Mouse (Mus musculus): ENCODE data around the gene Fam240b. TPM values are rescaled to one million over a fixed set of nuclear protein-coding genes. Genes with fewer than 3 reads are reported as not detected.

Fam240b gene
- polyA plus RNA-seq, 1 experiment: not detected

- no peaks in the 10 kb centered on the region for H3K27me3 ChIP-seq (ENCODE audit: control insufficient read depth, insufficient read depth, insufficient read length)
- no peaks in the 10 kb centered on the region for H3K36me3 ChIP-seq (ENCODE audit: control insufficient read depth, insufficient read depth)
- no peaks in the 10 kb centered on the region for H3K79me2 ChIP-seq (ENCODE audit: control insufficient read depth, insufficient read depth)
- H3K4me3 ChIP-seq: no peak overlapping the region
- no peak for TF ChIP-seq MYOD1 (IDR thresholded peaks at IDR 0.05; ENCODE audit: control insufficient read depth in 1 of 3, insufficient read length in 2 of 3, low read depth in 2 of 3)
- TF ChIP-seq TCF3 (IDR thresholded peaks at IDR 0.05; ENCODE audit: insufficient read length, low read depth): no peak
- TF ChIP-seq USF1 (IDR thresholded peaks at IDR 0.05; ENCODE audit: low read depth): no peak
- TF ChIP-seq POLR2AphosphoS2 (IDR thresholded peaks at IDR 0.05; ENCODE audit: insufficient read length, low read depth): no peak
- TF ChIP-seq CEBPB (IDR thresholded peaks at IDR 0.05; ENCODE audit: insufficient read depth, poor library complexity, severe bottlenecking): no peak
- no peak for TF ChIP-seq E2F4 (IDR thresholded peaks at IDR 0.05; ENCODE audit: insufficient read depth)
- no peak for TF ChIP-seq MAX (IDR thresholded peaks at IDR 0.05; ENCODE audit: low read depth)
- no peak for TF ChIP-seq POLR2A (IDR thresholded peaks at IDR 0.05; ENCODE audit: insufficient read length, low read depth)
- TF ChIP-seq REST (IDR thresholded peaks at IDR 0.05; ENCODE audit: insufficient read depth, insufficient read length): no peak
- H3ac ChIP-seq (ENCODE audit: control insufficient read depth, insufficient read length): no peak overlapping the region
- peak overlapping the region; percentile 43 for H3K4me2 ChIP-seq (ENCODE audit: low read depth)
These were observed 58.1 kb downstream of the Fam240b start for GRCm38 (mm10) chr13:64439471-64439870.

- Histone ChIP-seq H3K27me3 (ENCODE audit: control insufficient read depth, insufficient read depth, insufficient read length) (no peaks in the 10 kb centered on the region), H3K4me2 (ENCODE audit: low read depth) (peak overlapping the region; percentile 43), H3ac (ENCODE audit: control insufficient read depth, insufficient read length) (no peak overlapping the region), H3K79me2 (ENCODE audit: control insufficient read depth, insufficient read depth) (no peaks in the 10 kb centered on the region), H3K36me3 (ENCODE audit: control insufficient read depth, insufficient read depth) (no peaks in the 10 kb centered on the region), H3K4me3 (no peak overlapping the region)
- TF ChIP-seq SRF (IDR thresholded peaks at IDR 0.05; ENCODE audit: control insufficient read depth, insufficient read length, low read depth) (no peak), MYOD1 (IDR thresholded peaks at IDR 0.05; ENCODE audit: control insufficient read depth in 1 of 3, insufficient read length in 2 of 3, low read depth in 2 of 3) (no peak), E2F4 (IDR thresholded peaks at IDR 0.05; ENCODE audit: insufficient read depth) (no peak), MYOG (IDR thresholded peaks at IDR 0.05; ENCODE audit: control insufficient read depth in 1 of 3, insufficient read depth in 1 of 3, insufficient read length in 2 of 3, low read depth in 2 of 3) (no peak), POLR2AphosphoS2 (IDR thresholded peaks at IDR 0.05; ENCODE audit: insufficient read length, low read depth) (no peak), USF1 (IDR thresholded peaks at IDR 0.05; ENCODE audit: low read depth) (no peak), TCF12 (IDR thresholded peaks at IDR 0.05; ENCODE audit: insufficient read depth, poor library complexity, severe bottlenecking) (no peak)
These were observed 58.6 kb downstream of the Fam240b start for GRCm38 (mm10) chr13:64438863-64439452.

- Histone ChIP-seq H3K36me3 (ENCODE audit: control insufficient read depth, insufficient read depth) (no peaks in the 10 kb centered on the region), H3ac (ENCODE audit: control insufficient read depth, insufficient read length) (no peak overlapping the region), H3K27me3 (ENCODE audit: control insufficient read depth, insufficient read depth, insufficient read length) (no peaks in the 10 kb centered on the region), H3K79me2 (ENCODE audit: control insufficient read depth, insufficient read depth) (no peaks in the 10 kb centered on the region), H3K4me3 (no peak overlapping the region), H3K4me2 (ENCODE audit: low read depth) (no peak overlapping the region)
- TF ChIP-seq REST (IDR thresholded peaks at IDR 0.05; ENCODE audit: insufficient read depth, insufficient read length) (no peak), MYOD1 (IDR thresholded peaks at IDR 0.05; ENCODE audit: control insufficient read depth in 1 of 3, insufficient read length in 2 of 3, low read depth in 2 of 3) (no peak), CEBPB (IDR thresholded peaks at IDR 0.05; ENCODE audit: insufficient read depth, poor library complexity, severe bottlenecking) (no peak), POLR2AphosphoS2 (IDR thresholded peaks at IDR 0.05; ENCODE audit: insufficient read length, low read depth) (no peak), POLR2A (IDR thresholded peaks at IDR 0.05; ENCODE audit: insufficient read length, low read depth) (no peak), SRF (IDR thresholded peaks at IDR 0.05; ENCODE audit: control insufficient read depth, insufficient read length, low read depth) (no peak), MAX (IDR thresholded peaks at IDR 0.05; ENCODE audit: low read depth) (no peak), TCF3 (IDR thresholded peaks at IDR 0.05; ENCODE audit: insufficient read length, low read depth) (no peak), TCF12 (IDR thresholded peaks at IDR 0.05; ENCODE audit: insufficient read depth, poor library complexity, severe bottlenecking) (no peak), E2F4 (IDR thresholded peaks at IDR 0.05; ENCODE audit: insufficient read depth) (no peak), USF1 (IDR thresholded peaks at IDR 0.05; ENCODE audit: low read depth) (no peak), MYOG (IDR thresholded peaks at IDR 0.05; ENCODE audit: control insufficient read depth in 1 of 3, insufficient read depth in 1 of 3, insufficient read length in 2 of 3, low read depth in 2 of 3) (no peak)
These were observed 59.8 kb downstream of the Fam240b start for GRCm38 (mm10) chr13:64437801-64438200.

GRCm38 (mm10) chr13:64432017-64432995 is 65.3 kb downstream of the Fam240b start, which contains the start of gene Cdk20:
Gene Cdk20 (plus strand): TSS chr13:64432314.
- no peaks in the 10 kb centered on the region for H3K27me3 ChIP-seq (ENCODE audit: control insufficient read depth, insufficient read depth, insufficient read length)
- H3K4me2 ChIP-seq (ENCODE audit: low read depth): peak within 1 kb of the TSS; percentile 69
- no peaks in the 10 kb centered on the region for H3K36me3 ChIP-seq (ENCODE audit: control insufficient read depth, insufficient read depth)
- TF ChIP-seq MYOG (IDR thresholded peaks at IDR 0.05; ENCODE audit: control insufficient read depth in 1 of 3, insufficient read depth in 1 of 3, insufficient read length in 2 of 3, low read depth in 2 of 3) (peak; percentile 36 to 92 (median 83)), USF1 (IDR thresholded peaks at IDR 0.05; ENCODE audit: low read depth) (peak; percentile 95), MYOD1 (IDR thresholded peaks at IDR 0.05; ENCODE audit: control insufficient read depth in 1 of 3, insufficient read length in 2 of 3, low read depth in 2 of 3) (peak in 2 of 3 experiments; percentile 86 to 90), POLR2AphosphoS2 (IDR thresholded peaks at IDR 0.05; ENCODE audit: insufficient read length, low read depth) (peak; percentile 13), TCF3 (IDR thresholded peaks at IDR 0.05; ENCODE audit: insufficient read length, low read depth) (no peak), POLR2A (IDR thresholded peaks at IDR 0.05; ENCODE audit: insufficient read length, low read depth) (peak; percentile 58)
- no peaks in the 10 kb centered on the region for H3K79me2 ChIP-seq (ENCODE audit: control insufficient read depth, insufficient read depth)
- H3K4me3 ChIP-seq: peak within 1 kb of the TSS; percentile 37
- no peak within 1 kb of the TSS for H3ac ChIP-seq (ENCODE audit: control insufficient read depth, insufficient read length)

Other genes starting within 250 kb of the Fam240b start
- 4.4 TPM for gene Cdc14b, start 222.5 kb downstream of the Fam240b start, polyA plus RNA-seq (2012; fragmentation: generic; extraction: Trizol)
- gene Aaed1, start 185.1 kb downstream of the Fam240b start, polyA plus RNA-seq (2012; fragmentation: generic; extraction: Trizol): 12.1 TPM
- 778 TPM for gene Ctsl, start 126.9 kb downstream of the Fam240b start, polyA plus RNA-seq (2012; fragmentation: generic; extraction: Trizol)
- 11.4 TPM for gene Cdk20, start 65.5 kb downstream of the Fam240b start, polyA plus RNA-seq (2012; fragmentation: generic; extraction: Trizol)